Mouse (Mus musculus) midbrain, embryonic 16.5 days (tissue): Measurements from ENCODE around the gene Tmem106a. TPM values are rescaled to one million over a fixed set of nuclear protein-coding genes. Genes with fewer than 3 reads are reported as not detected.
A peak's percentile ranks its signal among the peaks of the same experiment; 100 is the strongest.

ENCODE experiments used
- ATAC-seq: fragments of 200-750 bp; cut with Nextera tagmentation; 2 replicates; pipeline ENCODE4 v1.8.0; 2017; ENCODE audit warnings: moderate TSS enrichment
- H3K27ac ChIP-seq: fragments of 300-500 bp; sonication (generic); 2 replicates; pipeline ENCODE4 v1.5.1; 2014; ENCODE audit warnings: mild to moderate bottlenecking, low read length, mixed read lengths
- H3K27me3 ChIP-seq: fragments of 300-500 bp; sonication (generic); 2 replicates; pipeline ENCODE4 v1.6.1; 2014; ENCODE audit warnings: low read depth, low read length, mixed read lengths; ENCODE audit not compliant: control insufficient read depth, insufficient read depth
- H3K36me3 ChIP-seq: fragments of 300-500 bp; sonication (generic); 2 replicates; pipeline ENCODE4 v1.6.1; 2014; ENCODE audit warnings: mild to moderate bottlenecking, low read length, moderate library complexity, mixed read lengths; ENCODE audit not compliant: control insufficient read depth, insufficient read depth
- H3K4me1 ChIP-seq: fragments of 300-500 bp; sonication (generic); 2 replicates; pipeline ENCODE4 v1.6.1; 2014; ENCODE audit warnings: mild to moderate bottlenecking, low read length, mixed read lengths; ENCODE audit not compliant: control insufficient read depth, insufficient read depth
- H3K4me2 ChIP-seq: fragments of 300-500 bp; sonication (generic); 2 replicates; pipeline ENCODE4 v1.6.1; 2014; ENCODE audit warnings: mild to moderate bottlenecking, low read length, mixed read lengths
- H3K4me3 ChIP-seq: fragments of 300-500 bp; sonication (generic); 2 replicates; pipeline ENCODE4 v1.5.1; 2014; ENCODE audit warnings: low read depth, mild to moderate bottlenecking, low read length, moderate library complexity, mixed read lengths
- H3K9ac ChIP-seq: fragments of 300-500 bp; sonication (generic); 2 replicates; pipeline ENCODE4 v1.6.1; 2014; ENCODE audit warnings: low read depth, low read length, mixed read lengths
- H3K9me3 ChIP-seq: fragments of 300-500 bp; sonication (generic); replicated peaks from 2 replicates; pipeline ENCODE4 v1.6.1; 2014; ENCODE audit warnings: mild to moderate bottlenecking, low read length, mixed read lengths; ENCODE audit not compliant: control insufficient read depth, poor library complexity, severe bottlenecking
- WGBS: fragments of 180-500 bp; shearing (Covaris S2); extraction: QIAGEN DNeasy Blood & Tissue Kit; methylation state at CpG from one replicate; pipeline ENCODE4 v1.1.7; 2014; 5-methylcytosine and 5-hydroxymethylcytosine counted together
- polyA plus RNA-seq: library from polyadenylated mRNA; unstranded; fragments of >200 nt; fragmentation: Nextera tagmentation; extraction: Ambion mirVana; gene quantifications from 2 replicates; pipeline ENCODE4 v1.2.1, GENCODE M21; 2015

Gene Tmem106a
- 2.2 and 3.2 TPM in 2 replicates for polyA plus RNA-seq

- H3K4me2 ChIP-seq, result peak within 1 kb of the TSS; percentile 44
- H3K9me3 ChIP-seq, result no peaks in the 10 kb centered on the region
- 22% methylated on average over 30 of the region's 31 CpGs for WGBS
- peak within 1 kb of the TSS; percentile 19 for H3K4me3 ChIP-seq
- ATAC-seq, result no peak
- peaks cover 4% of the 10 kb centered on the region; the same call in 1 of the 2 replicates for H3K4me1 ChIP-seq
- no peaks in the 10 kb centered on the region for H3K27me3 ChIP-seq
- peaks cover 35% of the 10 kb centered on the region for H3K36me3 ChIP-seq
- H3K9ac ChIP-seq, result peak within 1 kb of the TSS; percentile 34; the same call in 1 of the 2 replicates
- no peak within 1 kb of the TSS for H3K27ac ChIP-seq
Measured at GRCm38 (mm10) chr11:101582054-101583035, at the start of gene Tmem106a. TSS of gene Tmem106a (plus strand) at chr11:101582242.

DNA sequence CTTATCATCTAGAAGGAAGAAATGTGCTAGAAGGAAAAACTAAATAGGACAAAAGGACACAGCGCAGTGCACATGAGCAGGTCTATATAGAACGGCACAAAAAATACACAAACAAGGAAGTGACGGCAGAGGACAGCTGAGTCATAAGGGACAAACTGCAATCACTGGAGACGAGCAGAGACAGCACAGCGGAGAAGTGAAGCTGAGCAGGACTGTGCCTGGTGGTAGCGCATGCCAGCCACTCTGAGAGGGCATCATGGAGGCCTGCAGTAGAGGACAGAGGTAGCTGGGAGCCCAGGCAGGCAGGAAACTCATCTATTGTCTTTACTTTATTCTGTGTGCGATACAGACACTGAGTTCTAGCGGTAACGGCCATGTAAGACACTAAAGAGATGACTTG lies 38.5 kb upstream of the Tmem106a start:
- Histone ChIP-seq H3K4me2 (no peak overlapping the region), H3K4me3 (no peak overlapping the region), H3K9ac (no peak overlapping the region), H3K27ac (no peak overlapping the region), H3K36me3 (no peaks in the 10 kb centered on the region), H3K27me3 (no peaks in the 10 kb centered on the region), H3K4me1 (no peaks in the 10 kb centered on the region), H3K9me3 (no peaks in the 10 kb centered on the region)
- no peak for ATAC-seq
- WGBS, result 92% methylated on average over 9 of the region's 9 CpGs

- H3K36me3 ChIP-seq, result no peaks in the 10 kb centered on the region
- H3K4me3 ChIP-seq, result no peak overlapping the region
- no peak overlapping the region for H3K9ac ChIP-seq
- no peaks in the 10 kb centered on the region for H3K27me3 ChIP-seq
- H3K27ac ChIP-seq, result no peak overlapping the region
- no peak for ATAC-seq
- no peak overlapping the region for H3K4me2 ChIP-seq
- H3K4me1 ChIP-seq, result no peaks in the 10 kb centered on the region
- H3K9me3 ChIP-seq, result no peaks in the 10 kb centered on the region
- 81% methylated on average over 1 of the region's 1 CpGs for WGBS
Measured at GRCm38 (mm10) chr11:101544132-101544531, 37.9 kb upstream of the Tmem106a start.

GRCm38 (mm10) chr11:101548526-101548925 lies 33.5 kb upstream of the Tmem106a start:
- Histone ChIP-seq H3K9me3 (no peaks in the 10 kb centered on the region), H3K36me3 (no peaks in the 10 kb centered on the region), H3K9ac (no peak overlapping the region), H3K4me1 (peaks cover 8% of the 10 kb centered on the region), H3K4me3 (no peak overlapping the region), H3K27me3 (no peaks in the 10 kb centered on the region), H3K4me2 (no peak overlapping the region), H3K27ac (no peak overlapping the region)
- no peak for ATAC-seq

DNA sequence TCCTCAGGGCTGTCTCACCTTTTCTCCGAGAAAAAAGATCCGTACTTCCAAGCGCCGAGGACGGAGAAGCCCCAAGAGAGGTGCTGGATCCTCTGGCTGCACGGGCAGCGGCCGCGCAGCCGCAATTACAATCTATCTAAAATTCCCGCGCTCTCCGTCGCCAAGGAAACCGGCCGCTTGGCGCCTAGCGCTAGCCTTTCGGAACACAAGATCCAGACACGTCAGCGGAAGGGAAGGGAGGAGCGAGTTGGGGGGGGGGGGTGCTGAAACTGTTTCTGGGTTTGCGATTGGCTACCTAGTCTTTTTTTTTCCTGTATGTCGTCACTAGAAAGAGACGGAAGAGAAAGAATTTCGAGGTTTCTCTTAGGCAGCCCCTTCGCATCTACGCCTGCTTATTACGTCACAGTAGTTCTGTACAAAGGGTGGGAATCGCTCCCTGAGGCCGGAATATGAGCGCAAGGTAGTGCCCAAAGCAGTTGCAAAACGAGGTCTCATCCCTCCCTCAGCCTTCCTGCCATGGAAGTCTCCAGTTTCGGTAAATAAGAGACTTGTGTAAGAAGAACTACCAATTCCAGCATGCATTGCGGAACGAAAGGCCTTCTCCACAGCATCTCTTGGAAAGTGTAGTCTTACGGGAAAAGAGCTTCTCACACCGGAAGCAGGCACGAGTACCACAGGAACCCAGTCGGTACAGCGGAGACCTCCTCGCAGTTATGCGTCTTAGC lies 30.1 kb upstream of the Tmem106a start, which contains the start of the genes Brca1 and Nbr1:
TSS of gene Brca1 (minus strand) at position 205 of the 725 bp plus-strand sequence.
TSS of gene Nbr1 (plus strand) at position 399 of the 725 bp plus-strand sequence.
- H3K4me2 ChIP-seq, result peak within 1 kb of the TSS; percentile 75
- peak within 1 kb of the TSS; percentile 97 for H3K27ac ChIP-seq
- H3K4me3 ChIP-seq, result peak within 1 kb of the TSS; percentile 61
- H3K27me3 ChIP-seq, result no peaks in the 10 kb centered on the region
- no peaks in the 10 kb centered on the region for H3K36me3 ChIP-seq
- under 1% methylated on average over 41 of the region's 43 CpGs for WGBS
- H3K9me3 ChIP-seq, result no peaks in the 10 kb centered on the region
- peak; percentile 85 for ATAC-seq
- H3K4me1 ChIP-seq, result peaks cover 28% of the 10 kb centered on the region
- peak within 1 kb of the TSS; percentile 65 for H3K9ac ChIP-seq

DNA sequence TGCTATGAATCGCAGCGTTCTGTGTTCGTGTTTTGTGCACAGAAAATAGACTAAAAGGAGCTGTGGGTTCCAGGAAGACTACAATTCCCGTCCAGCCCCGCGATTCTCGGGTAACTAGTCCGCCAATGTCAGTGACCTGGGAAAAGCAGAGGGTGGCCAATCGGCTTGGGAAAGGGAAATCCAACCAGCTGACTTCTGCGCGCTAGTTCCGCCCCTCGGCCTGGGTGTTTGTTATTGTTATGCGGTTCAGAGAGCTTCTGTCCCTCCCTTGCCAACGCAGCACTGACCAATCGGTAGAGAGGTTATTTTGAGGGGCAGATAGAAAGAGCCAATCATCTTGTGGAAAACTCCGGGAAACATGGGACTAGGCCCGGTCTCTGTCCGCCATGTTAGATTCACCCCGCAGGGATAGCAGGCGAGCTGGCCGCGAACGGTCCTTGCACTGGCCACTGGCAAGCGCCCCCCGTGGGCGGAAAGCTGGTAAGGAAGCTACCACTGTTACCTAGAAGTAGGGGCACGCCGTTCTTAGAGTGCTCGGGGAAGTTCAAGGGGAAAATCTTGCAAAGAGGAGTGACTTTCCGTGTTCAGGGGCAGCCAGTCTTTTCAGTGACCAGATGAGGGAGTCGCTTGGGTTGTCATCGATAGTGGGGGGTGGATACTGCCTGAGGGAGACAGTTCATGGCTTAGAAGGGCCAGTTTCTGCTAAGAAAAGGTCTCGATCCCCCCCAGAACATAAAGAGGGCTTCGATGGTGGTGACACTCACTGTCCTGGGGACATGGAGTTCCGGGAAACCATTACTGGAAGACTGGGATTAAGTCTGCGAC lies 29.4 kb upstream of the Tmem106a start:
- Histone ChIP-seq H3K9ac (peak overlapping the region; percentile 65), H3K36me3 (no peaks in the 10 kb centered on the region), H3K9me3 (no peaks in the 10 kb centered on the region), H3K4me3 (peak overlapping the region; percentile 61), H3K27me3 (no peaks in the 10 kb centered on the region), H3K4me2 (peak overlapping the region; percentile 65), H3K4me1 (peaks cover 28% of the 10 kb centered on the region), H3K27ac (peak overlapping the region; percentile 97)
- under 1% methylated on average over 37 of the region's 37 CpGs for WGBS
- ATAC-seq, result peak; percentile 98

DNA sequence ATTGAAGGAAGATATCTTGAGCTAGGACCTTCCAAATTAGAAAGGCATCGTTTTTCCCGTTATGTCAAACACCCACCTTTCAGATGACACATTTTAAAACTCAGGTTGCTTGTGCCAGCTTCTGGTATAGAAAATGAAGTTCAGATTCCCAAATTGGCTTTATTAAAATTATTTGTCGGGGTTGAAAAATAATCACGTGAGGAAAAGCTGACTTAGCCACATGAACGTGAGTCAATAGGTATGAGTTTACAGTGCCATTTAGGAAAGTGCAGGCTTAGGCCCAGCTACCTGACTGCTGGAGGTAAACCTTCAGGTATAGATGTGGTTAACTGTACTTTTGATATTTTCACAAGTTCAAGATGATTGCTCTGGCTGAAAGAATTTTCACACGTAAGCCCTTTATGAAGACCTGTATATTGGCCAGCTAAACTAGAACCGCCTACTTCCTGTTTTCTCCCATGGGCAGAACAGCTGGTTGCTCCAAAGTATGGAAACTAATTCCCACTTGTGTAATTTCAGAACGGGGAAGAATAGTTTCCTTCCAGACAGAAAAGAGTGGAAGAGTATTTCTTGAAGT lies 28.6 kb upstream of the Tmem106a start:
- Histone ChIP-seq H3K27ac (peak overlapping the region; percentile 82), H3K4me1 (peaks cover 28% of the 10 kb centered on the region), H3K4me3 (peak overlapping the region; percentile 61), H3K9ac (peak overlapping the region; percentile 57), H3K36me3 (no peaks in the 10 kb centered on the region), H3K4me2 (peak overlapping the region; percentile 65), H3K27me3 (no peaks in the 10 kb centered on the region), H3K9me3 (no peaks in the 10 kb centered on the region)
- WGBS, result 25% methylated on average over 8 of the region's 8 CpGs
- ATAC-seq, result no peak

GRCm38 (mm10) chr11:101556541-101556940 lies 25.5 kb upstream of the Tmem106a start:
- no peaks in the 10 kb centered on the region for H3K27me3 ChIP-seq
- H3K9me3 ChIP-seq, result no peaks in the 10 kb centered on the region
- H3K9ac ChIP-seq, result no peak overlapping the region
- no peak overlapping the region for H3K27ac ChIP-seq
- ATAC-seq, result no peak
- H3K36me3 ChIP-seq, result peaks cover 10% of the 10 kb centered on the region; the same call in 1 of the 2 replicates
- H3K4me3 ChIP-seq, result no peak overlapping the region
- peaks cover 22% of the 10 kb centered on the region for H3K4me1 ChIP-seq
- WGBS, result 89% methylated on average over 7 of the region's 7 CpGs
- H3K4me2 ChIP-seq, result no peak overlapping the region
